Mouse (Mus musculus) kidney, adult 2 months (tissue): ENCODE data around the gene Vwa2. TPM values are rescaled to one million over a fixed set of nuclear protein-coding genes. Genes with fewer than 3 reads are reported as not detected.

Experiments used
- DNase-seq: peaks from one replicate; pipeline ENCODE4 v3.0.0; 2021
- H3K27ac ChIP-seq: fragments of 200-500 bp; 2 replicates; pipeline ENCODE4 v1.5.1; 2012; ENCODE audit warnings: low read depth, low read length, control low read depth, inconsistent platforms; ENCODE audit not compliant: insufficient read depth
- H3K27me3 ChIP-seq: fragments of 200-500 bp; replicated peaks from 2 replicates; pipeline ENCODE4 v1.6.1; 2012; ENCODE audit warnings: mild to moderate bottlenecking, moderate library complexity, low read length, inconsistent platforms; ENCODE audit not compliant: control insufficient read depth, insufficient read depth
- H3K36me3 ChIP-seq: fragments of 200-500 bp; 2 replicates; pipeline ENCODE4 v1.6.1; 2012; ENCODE audit warnings: mild to moderate bottlenecking, moderate library complexity, low read length, inconsistent platforms; ENCODE audit not compliant: control insufficient read depth, insufficient read depth
- H3K4me1 ChIP-seq: fragments of 200-500 bp; 2 replicates; pipeline ENCODE4 v1.6.1; 2011; ENCODE audit warnings: low read length; ENCODE audit not compliant: control insufficient read depth, insufficient read depth
- H3K4me3 ChIP-seq: fragments of 200-500 bp; 2 replicates; pipeline ENCODE4 v1.5.1; 2011; ENCODE audit warnings: mild to moderate bottlenecking, low read depth, low read length, control low read depth; ENCODE audit not compliant: insufficient read depth
- CTCF ChIP-seq: fragments of 200-500 bp; conservative IDR thresholded peaks from 2 replicates; pipeline ENCODE4 v1.5.1; 2011; ENCODE audit warnings: low read depth, mild to moderate bottlenecking, control low read depth, low read length, moderate library complexity, mixed read lengths; ENCODE audit not compliant: insufficient read depth, insufficient read length
- POLR2A ChIP-seq: fragments of 200-500 bp; IDR thresholded peaks from one replicate; pipeline ENCODE4 v1.6.1; 2011; ENCODE audit warnings: low read depth, low read length, control low read depth
- WGBS: fragments of 180-500 bp; shearing (Covaris S2); methylation state at CpG from one replicate; pipeline ENCODE4 v1.1.7; 2018; 5-methylcytosine and 5-hydroxymethylcytosine counted together
- polyA plus RNA-seq: library from polyadenylated mRNA; depleted of rRNA; stranded (reverse); fragments of >200 nt; gene quantifications from 2 replicates; pipeline ENCODE4 v1.2.3, GENCODE M21; 2012

Gene Vwa2
- polyA plus RNA-seq, 1 experiment: 11.2 TPM

DNA sequence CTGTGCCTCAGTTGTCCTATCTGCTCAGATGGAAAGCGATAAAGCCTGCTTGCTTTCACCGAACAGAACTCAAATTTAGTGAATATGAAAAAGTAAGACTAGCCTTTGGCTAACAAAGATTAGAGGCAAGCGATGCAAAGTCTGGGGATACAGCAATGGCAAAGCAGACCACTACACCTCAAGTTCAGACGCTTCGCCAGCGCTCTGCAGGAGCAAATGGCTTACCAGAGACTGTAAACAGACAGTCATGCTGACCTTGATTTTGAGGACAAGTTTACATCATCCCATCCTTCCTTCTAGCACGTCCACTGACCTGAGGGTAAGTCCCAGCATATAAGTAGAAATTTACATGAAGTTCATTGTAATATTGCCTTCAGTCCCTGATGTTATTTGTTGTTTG, 72.2 kb downstream of the Vwa2 start:
- no peak for TF ChIP-seq POLR2A
- TF ChIP-seq CTCF: no peak
- H3K4me1 ChIP-seq: peaks cover 3% of the 10 kb centered on the region; the same call in 1 of the 2 replicates
- no peak for DNase-seq
- no peak overlapping the region for H3K27ac ChIP-seq
- no peak overlapping the region for H3K4me3 ChIP-seq
- H3K27me3 ChIP-seq: no peaks in the 10 kb centered on the region
- H3K36me3 ChIP-seq: no peaks in the 10 kb centered on the region
- WGBS: 98% methylated on average over 7 of the region's 7 CpGs

DNA sequence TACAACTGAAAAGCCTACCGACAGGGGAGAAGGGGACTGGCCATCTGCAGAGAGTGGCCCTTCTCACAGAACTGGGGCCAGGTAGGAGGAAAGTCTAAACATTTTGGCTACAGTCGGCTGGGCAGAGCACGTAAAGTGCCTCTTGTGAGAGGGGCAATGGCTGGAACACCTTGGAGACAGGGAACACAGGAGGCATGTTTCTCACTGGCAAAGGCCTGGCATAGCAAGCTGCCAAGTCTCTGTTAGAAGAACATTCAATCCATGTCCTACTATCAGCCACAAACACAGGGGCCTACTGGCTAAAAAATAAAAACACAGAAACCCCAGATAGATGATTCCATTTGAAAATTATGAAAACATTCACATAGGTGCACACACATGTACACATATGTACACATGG, 72.7 kb downstream of the Vwa2 start:
- Histone ChIP-seq H3K36me3 (no peaks in the 10 kb centered on the region), H3K4me3 (no peak overlapping the region), H3K4me1 (peaks cover 3% of the 10 kb centered on the region; the same call in 1 of the 2 replicates), H3K27ac (no peak overlapping the region), H3K27me3 (no peaks in the 10 kb centered on the region)
- 64% methylated on average over 3 of the region's 3 CpGs for WGBS
- TF ChIP-seq CTCF: no peak
- no peak for TF ChIP-seq POLR2A
- DNase-seq: peak; percentile 61

DNA sequence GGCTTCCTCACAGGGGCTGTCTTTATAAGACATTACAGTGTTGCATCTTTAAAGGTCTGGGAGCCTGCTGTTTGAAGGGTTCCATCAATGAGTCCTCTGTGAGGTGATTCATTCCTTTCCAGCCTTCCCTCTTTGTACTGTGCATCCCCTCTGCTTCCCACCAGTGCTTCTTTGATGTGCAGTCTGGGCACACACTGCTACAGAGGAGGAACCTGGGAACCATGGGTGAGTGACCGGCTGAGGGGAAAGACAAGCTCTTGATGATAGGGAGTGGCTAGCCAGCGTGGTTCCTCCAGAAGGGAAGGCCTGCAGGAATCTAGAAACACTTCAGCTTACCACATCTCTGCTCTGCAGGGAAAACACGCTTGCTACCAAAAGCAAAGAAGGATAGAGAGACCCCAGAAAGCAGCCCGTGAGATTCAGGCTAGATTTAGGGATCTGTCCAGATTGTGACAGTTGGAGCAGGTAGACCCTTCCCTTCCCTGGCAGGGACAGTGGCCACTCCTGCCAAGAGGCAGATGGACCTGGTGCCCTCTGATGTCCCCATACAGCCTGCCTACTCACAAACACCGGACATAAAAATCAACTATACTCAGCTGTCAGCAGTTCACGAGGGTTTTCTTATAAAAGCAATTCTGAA, 74.0 kb downstream of the Vwa2 start:
- Histone ChIP-seq H3K4me1 (peaks cover 3% of the 10 kb centered on the region; the same call in 1 of the 2 replicates), H3K36me3 (no peaks in the 10 kb centered on the region), H3K4me3 (no peak overlapping the region), H3K27ac (no peak overlapping the region), H3K27me3 (no peaks in the 10 kb centered on the region)
- WGBS: 66% methylated on average over 6 of the region's 6 CpGs
- DNase-seq: no peak
- no peak for TF ChIP-seq POLR2A
- TF ChIP-seq CTCF: no peak

DNA sequence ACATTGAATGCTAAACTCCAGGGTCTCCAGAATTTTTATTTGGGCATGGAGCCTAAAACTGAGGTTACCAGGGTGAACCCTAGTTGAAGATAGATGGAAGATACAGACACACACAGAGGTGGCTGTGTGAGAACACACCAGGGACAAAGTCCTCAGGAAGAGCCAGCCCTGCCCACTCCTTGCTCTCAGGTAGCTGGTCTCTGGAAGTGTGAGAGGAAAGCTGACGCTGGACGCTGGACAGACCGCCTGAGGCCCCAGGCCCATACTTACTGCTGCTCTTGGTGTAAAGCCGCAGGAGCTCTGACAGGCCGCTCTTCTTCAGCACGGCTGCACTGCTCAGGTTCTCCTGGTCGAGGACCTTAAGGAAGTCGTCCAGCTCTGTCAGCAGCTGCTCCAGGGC, 75.8 kb downstream of the Vwa2 start:
- DNase-seq: peak; percentile 48
- H3K4me1 ChIP-seq: peaks cover 3% of the 10 kb centered on the region; the same call in 1 of the 2 replicates
- no peak overlapping the region for H3K4me3 ChIP-seq
- H3K27ac ChIP-seq: no peak overlapping the region
- TF ChIP-seq CTCF (no peak), POLR2A (no peak)
- no peaks in the 10 kb centered on the region for H3K27me3 ChIP-seq
- H3K36me3 ChIP-seq: no peaks in the 10 kb centered on the region
- WGBS: 59% methylated on average over 8 of the region's 8 CpGs

DNA sequence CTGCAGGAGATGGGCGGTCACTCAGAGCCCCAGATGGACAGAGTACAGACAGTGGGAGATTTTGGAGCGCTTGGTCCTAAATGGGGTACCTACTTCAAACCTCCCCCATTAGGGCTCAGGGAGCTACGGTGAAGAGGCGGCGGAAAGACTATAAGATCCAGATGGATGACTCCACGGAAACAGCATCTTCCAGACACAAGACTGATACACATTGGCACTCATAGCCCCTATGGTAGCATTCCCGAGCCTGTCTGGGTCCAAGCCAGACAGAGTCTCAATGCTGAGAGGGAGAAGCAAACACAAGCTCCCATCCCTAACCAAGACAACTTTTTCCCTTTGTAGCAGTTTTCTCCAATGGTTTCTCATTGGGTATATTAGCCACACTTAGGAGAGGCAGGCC, 76.8 kb downstream of the Vwa2 start:
- no peak for DNase-seq
- Histone ChIP-seq H3K4me1 (peaks cover 3% of the 10 kb centered on the region; the same call in 1 of the 2 replicates), H3K36me3 (no peaks in the 10 kb centered on the region), H3K27me3 (no peaks in the 10 kb centered on the region), H3K27ac (no peak overlapping the region), H3K4me3 (no peak overlapping the region)
- TF ChIP-seq CTCF: no peak
- TF ChIP-seq POLR2A: no peak
- 88% methylated on average over 7 of the region's 7 CpGs for WGBS

DNA sequence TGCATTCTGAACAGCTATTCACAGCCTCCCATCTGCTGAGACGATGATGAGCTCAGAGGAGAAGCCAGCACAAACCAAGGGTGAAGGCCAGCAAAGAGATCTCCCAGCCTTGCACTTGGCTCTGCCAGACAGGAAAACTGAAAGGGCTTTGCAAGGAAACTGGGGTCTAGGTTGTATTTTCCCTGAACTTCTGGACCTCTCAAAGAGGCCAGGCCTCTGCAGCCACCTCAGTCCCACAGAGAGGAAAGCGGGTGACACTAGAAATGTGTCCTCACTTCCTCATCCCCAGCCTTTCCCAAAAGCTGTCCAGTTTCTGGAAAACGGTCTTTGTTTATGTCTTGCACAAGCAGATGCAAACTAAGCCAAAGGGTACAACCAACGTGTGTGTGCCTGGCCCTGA, 79.8 kb downstream of the Vwa2 start:
- TF ChIP-seq CTCF (no peak), POLR2A (no peak)
- Histone ChIP-seq H3K36me3 (no peaks in the 10 kb centered on the region), H3K4me3 (no peak overlapping the region), H3K27me3 (no peaks in the 10 kb centered on the region), H3K4me1 (peaks cover 12% of the 10 kb centered on the region; the same call in 1 of the 2 replicates), H3K27ac (0 out of 2 replicates have a peak overlapping the region, but pooled peaks have one; percentile 10)
- peak; percentile 61 for DNase-seq
- WGBS: 61% methylated on average over 4 of the region's 4 CpGs

DNA sequence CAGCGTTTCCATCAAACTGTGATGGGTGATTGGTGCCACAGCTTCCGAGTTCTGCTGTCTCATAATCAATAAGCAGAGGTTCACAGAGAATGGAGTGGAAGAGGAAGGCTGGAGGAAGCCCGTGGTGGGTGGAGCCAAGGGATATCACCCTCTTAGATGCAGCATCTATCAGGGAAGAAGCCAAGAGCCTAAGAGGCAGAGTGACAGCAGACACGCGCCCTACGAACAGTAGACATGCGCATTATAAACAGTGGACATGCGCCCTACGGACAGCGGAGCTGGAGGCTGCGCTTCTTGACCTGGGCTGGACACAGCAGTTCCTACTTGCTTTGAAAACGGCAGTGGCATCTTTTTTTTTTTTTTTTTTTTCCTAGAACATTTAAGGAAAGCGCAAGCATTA, 80.8 kb downstream of the Vwa2 start:
- WGBS: 90% methylated on average over 13 of the region's 13 CpGs
- Histone ChIP-seq H3K27me3 (no peaks in the 10 kb centered on the region), H3K4me3 (no peak overlapping the region), H3K27ac (no peak overlapping the region), H3K36me3 (no peaks in the 10 kb centered on the region), H3K4me1 (peaks cover 20% of the 10 kb centered on the region; the same call in 1 of the 2 replicates)
- no peak for DNase-seq
- TF ChIP-seq CTCF: no peak
- no peak for TF ChIP-seq POLR2A
